Mouse (Mus musculus) thymus, adult 2 months (tissue): ENCODE measurements around the gene Sqstm1.

Experiments used
- CTCF ChIP-seq: fragments of 200-500 bp; IDR thresholded peaks from 2 replicates; pipeline ENCODE4 v1.5.1; 2012; ENCODE audit warnings: mild to moderate bottlenecking, control low read depth, low read length, moderate library complexity, borderline replicate concordance; ENCODE audit not compliant: control insufficient read depth, poor library complexity, insufficient read depth; ENCODE audit errors: extremely low read depth
- POLR2A ChIP-seq: fragments of 200-500 bp; IDR thresholded peaks from 2 replicates; pipeline ENCODE4 v1.6.1; 2012; ENCODE audit warnings: mild to moderate bottlenecking, low read length, control low read depth, moderate library complexity; ENCODE audit not compliant: control insufficient read depth, poor library complexity, insufficient read depth; ENCODE audit errors: extremely low read depth

DNA sequence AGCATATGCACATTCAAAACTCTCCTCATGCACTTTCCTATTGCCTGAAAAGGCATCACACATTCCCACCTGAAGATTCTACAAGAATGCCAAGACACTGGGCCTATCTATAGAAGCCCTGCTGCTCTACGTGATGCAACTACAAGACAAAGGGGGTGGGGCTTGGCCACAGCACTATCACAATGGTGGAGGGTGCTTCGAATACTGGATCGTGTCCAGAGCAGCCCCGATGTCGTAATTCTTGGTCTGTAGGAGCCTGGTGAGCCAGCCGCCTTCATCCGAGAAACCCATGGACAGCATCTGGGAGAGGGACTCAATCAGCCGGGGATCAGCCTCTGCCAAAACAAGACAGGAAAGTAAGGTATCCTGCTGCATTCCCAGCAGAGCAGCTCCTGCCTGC is 10.0 kb downstream of the Sqstm1 start:
- TF ChIP-seq CTCF (no peak), POLR2A (no peak)
